Mouse (Mus musculus) lung, postnatal 10 days (tissue): ENCODE measurements around the gene Amn1.
"Not testable (repeated sequence)": the region's sequence is repeated elsewhere in the genome, so short reads cannot be mapped to it uniquely, and the experiment has no call there.

Experiments used
- DNase-seq: peaks from one replicate; pipeline ENCODE4 v3.0.0; 2021

Gene Amn1

DNA sequence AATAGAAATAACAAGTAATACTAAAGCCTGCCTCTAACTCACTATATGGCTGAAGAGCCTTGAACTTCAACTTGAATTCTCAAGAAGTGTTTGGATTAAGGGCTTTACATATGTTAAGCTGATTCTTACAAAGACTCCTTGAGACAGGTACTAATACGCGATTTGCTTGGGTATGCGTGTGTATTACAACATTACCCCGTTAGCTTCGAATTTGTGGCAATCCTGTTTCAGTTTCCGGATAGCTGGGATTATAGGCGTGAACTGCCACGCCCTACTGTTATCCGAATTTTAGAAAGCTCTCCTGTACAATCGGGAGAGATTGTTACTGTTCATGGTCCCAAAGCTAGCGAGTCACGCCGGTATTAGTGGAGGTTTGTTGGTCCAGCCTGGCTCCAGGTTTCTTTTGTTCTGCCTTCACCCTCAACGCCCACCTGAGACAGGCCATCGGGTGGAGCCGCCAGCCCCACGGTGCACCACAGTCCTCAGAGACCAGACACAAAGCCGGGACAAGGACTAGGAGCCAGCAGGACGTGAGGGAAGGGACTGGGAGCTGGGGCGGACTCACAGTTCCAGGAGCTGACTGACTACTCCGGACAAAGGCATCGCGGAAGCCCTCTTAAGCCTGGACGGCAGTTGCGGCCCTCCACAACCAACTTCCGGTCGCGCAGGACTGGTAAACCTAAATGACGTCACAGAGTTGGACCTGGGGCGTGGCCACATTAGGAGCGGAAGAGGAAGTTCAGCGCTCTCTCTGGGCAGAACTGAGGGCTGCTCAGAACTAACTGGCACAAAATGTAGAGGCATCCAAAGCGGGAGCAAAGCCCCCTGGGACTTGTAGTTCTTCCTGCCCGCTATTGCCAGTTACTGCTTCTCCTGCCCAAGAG is at the start of gene Amn1:
Amn1 (minus strand) TSS at position 672 of the 884 bp plus-strand sequence.
- peak; percentile 99 for DNase-seq

DNA sequence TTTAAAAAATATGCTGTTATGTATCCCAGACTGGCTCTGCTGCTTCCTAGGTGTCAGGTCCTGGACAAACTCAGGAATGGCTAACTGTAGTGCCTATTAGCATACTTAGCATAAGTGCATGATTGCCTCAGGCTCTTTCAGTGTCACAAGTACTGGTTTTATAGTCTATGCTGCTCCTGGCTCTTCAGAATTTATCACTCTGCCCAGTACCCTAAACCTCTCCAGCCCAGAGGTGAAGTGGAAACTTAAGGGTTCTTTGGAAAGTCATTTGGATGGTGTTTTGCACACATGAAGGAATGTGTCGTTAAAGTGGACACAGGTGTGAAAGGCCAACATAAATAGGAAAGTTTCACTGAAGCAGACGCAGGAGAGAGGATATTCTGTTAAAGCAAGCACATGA is 48.3 kb upstream of the Amn1 start:
- peak; percentile 22 for DNase-seq

DNA sequence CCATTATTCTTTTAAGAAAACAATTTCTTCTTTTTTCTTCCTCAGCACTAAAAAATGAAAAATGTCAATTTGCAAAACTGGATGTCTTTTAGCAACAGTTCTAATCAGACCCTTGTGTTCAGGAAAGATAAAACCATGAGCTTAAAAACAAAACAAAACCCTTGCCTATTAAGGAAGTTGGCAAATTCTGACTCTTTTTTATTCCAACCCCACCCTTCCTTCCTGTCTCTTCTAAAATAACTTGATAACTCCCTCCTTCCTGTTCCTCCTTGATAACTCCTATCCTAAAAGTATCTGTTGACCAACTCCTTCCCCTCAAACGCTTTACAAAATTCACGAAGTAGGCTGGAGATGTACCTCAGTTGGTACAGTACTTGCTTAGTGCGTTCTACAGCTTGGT is 45.4 kb upstream of the Amn1 start:
- DNase-seq = no peak

DNA sequence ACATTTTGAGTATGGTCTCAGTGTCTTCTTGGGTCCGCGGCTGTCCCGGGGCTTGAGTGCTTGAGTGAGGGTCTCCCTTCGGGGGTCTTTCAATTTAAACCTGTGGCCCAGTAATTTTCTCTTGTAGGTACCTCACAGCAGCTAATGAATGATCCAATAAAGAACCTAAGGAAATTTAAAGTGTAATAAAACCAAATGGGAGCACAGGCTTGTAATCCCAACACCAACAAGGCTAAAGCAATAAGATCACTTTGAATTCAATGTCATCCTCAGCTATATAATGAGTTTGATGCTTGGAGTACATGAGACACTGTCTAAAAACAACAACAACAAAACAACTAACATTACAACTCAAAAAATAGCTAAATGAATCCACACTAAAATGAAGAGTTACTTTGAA is 36.2 kb upstream of the Amn1 start:
- no peak for DNase-seq

DNA sequence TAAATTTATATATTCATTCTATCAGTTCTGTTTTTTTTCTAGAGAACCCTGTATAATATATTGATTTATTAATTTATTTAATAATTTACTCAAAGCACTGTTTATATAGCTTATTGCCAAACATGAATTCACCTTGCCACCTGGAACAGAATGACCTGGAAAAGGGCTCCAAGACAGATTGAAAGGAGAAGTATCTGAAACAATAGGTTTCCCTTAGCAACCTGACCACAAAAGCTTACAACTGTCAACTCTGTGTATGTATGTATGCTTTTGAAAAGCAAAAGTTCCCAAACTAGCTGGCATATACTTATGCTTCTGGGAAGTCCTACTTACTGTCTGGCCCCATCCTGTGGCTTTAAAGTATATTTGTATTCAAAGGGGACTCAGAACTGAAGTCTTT is 32.8 kb upstream of the Amn1 start:
- no peak for DNase-seq

DNA sequence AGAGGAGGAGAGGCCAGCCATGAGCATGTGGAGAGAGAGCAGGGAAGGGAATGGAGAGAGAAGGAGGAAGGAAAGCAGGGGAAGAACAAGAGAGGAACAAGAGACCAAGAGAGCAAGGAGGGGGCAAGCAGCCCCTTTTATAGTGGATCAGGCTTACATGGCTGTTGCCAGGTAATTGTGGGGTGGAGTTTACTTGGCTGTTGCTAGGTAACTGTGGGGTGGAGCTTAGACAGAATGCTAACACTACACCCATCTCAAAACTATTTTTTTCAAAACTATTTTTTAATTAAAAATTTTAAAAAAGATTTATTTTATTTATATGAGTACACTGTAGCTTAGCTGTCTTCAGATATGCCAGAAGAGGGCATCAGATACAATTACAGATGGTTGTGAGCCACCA is 10.1 kb upstream of the Amn1 start:
- DNase-seq = no peak

DNA sequence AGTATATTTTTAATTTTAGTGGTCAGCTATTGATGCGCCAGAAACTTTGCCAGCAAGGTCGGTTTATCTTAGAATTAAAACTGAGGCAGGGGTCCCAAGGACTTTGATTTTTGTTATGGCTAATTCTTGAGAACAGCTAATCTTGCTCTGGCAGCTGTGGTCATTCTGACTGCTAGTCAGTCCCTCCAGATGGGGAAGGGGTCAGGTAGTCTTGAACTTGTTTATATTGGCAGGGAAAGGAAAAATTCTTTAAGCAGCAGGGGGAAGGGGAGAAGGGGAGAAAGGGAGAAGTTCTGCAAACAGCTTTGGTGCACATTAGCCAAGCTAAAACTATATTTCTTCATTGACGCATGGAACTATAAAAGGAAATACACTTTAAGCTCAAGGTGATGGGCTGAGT is 8.6 kb upstream of the Amn1 start:
- DNase-seq = peak; percentile 15

DNA sequence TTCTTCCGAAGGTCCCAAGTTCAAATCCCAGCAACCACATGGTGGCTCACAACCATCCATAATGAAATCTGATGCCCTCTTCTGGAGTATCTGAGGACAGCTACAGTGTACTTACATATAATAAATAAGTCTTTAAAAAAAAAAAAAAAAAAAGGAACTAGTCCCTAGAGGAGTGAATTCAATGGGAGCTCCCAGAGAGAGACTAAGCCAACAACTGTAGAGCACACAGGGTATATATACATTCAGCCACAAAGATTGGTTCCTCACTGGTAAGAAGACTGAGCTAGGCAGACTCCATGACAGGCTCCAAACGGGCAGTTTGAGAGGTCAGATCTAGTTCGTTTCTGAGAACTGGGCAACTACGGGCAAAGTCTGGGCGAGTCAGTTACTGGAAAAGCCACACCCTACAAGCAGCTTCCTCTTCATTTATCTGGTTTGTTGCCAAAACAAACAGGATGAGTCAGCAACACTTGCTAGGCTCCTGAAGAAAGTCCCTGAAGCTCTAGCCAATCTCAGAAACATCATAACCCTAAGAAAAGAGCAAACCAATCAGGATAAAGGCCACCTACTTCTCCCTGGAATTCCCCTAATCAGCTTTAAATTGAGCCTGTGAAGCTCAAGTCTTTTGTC is 4.9 kb upstream of the Amn1 start:
- peak; percentile 62 for DNase-seq

DNA sequence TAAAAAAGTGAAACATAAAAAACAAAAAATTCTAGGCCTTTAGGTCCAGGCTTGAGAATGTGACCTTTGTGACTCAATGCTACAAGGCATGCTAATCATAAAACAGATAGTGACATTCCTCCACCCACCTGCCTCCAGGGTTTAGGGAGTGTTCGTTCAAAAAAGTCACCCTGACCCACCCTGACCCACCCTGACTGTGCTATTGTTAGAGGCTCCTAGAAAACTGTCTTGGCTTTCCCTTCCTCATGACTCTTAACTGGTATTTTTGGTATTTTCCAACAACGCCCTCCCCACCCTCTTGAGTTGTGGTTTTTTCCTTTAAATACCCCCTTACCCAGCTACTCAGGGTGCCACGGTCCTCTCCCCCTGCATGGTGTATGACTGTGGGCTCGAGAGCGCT is 3.4 kb upstream of the Amn1 start:
- not testable (repeated sequence) for DNase-seq

DNA sequence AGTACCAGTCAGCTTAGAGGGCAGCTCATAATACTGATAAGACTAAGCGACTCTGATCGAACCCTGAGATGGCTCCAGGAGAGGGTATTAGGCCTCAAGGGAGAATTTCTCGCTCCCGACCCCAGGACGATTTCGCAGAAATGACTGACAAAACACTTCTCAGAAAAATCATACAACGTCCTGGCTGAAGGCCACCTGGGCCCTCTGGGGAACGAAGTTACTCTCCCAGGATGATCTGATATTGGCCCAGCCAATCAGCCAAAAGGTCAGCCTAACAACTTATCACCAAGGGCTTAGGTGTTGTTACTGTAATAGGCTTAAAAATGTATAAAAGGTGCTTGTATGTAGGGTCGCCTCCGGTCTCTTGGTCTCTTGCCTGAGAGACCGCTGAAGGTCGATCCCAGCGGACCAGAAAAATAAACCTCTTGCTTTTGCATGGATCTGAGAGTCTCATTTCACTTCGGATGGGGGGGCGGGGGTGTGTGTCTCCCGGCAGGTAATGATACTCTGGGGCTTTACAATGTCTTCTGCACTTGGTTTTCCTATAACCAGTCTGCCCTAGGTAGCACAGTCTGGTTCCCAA is 919 bp upstream of the Amn1 start:
- DNase-seq = no peak

DNA sequence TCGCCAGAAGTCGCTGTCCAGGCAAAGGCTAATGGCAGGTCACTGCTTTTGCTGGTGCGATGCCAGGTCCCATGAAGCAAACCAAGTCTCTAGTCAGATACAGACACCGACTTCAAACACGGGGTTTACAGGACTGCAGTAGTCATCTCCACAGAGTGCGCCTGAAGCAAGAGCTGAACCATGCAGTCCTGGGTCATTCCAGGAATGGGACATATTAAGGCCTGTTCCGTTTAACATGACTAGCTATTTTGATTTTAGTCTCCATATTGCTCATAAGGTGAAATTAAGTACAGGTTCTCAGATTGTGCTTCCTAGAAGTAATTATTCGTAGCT is 379 bp upstream of the Amn1 start:
- no peak for DNase-seq

DNA sequence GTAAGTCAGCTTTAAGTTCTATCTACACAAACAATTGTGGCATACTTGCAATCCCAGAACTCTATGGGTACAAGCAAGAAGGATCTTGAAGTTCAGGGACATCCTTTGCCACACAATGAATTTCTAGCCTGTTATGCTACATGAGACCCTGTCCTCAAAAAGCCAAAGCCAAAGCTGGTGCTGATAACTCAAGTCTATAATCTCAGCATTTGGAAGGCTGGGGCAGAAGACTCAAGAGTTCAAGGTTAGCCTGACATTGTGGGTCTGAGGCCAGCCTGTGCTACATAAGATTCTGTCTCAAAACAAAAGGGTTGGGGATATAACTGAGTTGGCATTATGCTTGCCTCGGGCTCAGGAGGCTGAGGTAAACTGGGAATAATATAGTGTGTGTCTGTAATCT is 1.1 kb downstream of the Amn1 start:
- DNase-seq = no peak

DNA sequence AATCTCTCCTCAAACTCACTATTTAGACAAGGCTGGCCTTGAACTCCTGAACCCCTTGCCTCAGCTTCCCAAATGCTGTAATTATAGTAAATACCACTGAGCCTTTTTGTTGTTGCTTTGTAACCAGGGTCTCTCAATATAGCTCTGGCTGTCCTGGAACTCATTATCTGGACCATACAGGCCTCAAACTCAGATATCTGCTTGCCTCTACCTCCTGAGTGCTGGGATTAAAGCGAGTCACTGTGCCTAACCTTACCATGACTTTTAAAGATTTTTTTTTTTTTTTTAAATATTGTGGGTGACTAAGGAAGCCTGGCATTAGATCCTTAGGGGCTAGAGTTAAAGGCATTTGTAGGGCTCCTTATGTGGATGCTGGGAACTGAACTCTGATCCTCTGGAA is 4.5 kb downstream of the Amn1 start:
- no peak for DNase-seq

DNA sequence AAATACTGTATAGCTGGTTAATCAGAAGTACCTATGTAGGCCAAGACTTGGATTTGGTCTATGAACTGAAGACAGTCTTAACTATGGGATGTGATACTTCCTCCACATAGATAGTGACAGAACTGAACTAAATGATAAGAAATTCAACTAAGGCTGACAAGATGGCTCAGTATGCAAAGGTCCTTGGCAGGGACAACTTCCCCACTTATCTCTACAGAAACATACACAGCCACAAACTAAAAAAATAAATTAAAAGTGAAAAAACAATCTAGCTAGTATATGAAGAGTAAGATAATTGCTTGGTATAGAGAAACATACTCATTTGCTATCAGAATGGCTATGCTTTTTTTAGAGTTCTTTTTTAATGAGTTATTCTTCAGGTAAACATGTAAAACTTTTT is 9.4 kb downstream of the Amn1 start:
- DNase-seq = no peak

DNA sequence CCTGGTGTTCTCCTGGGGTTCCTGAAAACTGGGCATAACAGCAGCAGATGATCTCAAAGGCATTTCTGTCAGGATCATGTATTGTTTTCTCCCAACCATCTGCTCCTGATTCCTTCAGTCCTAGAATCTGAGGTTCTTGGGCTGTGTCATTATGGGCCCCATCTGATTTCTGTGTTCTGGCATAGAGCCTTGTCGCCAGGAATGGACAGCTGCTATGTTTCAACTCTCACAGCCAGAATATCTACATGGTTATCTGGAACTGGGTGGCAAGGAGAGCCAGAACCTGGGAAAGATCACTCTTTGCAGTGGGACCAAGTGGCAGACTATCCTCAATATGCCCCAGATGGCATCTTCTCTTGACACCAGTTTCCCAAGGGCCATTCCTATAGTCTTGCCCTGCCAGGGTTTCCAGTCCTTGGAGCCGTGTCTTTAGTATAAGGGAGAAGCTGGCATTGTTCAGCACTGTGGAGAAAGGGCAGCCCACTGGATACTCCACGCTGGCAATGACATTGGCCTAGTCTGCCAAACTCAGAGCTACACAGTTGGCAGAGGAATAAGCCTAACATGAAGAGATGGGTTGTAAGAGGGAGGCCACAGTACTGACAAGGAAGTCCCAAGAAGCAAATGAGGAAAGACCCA is 13.5 kb downstream of the Amn1 start:
- DNase-seq = peak; percentile 53

DNA sequence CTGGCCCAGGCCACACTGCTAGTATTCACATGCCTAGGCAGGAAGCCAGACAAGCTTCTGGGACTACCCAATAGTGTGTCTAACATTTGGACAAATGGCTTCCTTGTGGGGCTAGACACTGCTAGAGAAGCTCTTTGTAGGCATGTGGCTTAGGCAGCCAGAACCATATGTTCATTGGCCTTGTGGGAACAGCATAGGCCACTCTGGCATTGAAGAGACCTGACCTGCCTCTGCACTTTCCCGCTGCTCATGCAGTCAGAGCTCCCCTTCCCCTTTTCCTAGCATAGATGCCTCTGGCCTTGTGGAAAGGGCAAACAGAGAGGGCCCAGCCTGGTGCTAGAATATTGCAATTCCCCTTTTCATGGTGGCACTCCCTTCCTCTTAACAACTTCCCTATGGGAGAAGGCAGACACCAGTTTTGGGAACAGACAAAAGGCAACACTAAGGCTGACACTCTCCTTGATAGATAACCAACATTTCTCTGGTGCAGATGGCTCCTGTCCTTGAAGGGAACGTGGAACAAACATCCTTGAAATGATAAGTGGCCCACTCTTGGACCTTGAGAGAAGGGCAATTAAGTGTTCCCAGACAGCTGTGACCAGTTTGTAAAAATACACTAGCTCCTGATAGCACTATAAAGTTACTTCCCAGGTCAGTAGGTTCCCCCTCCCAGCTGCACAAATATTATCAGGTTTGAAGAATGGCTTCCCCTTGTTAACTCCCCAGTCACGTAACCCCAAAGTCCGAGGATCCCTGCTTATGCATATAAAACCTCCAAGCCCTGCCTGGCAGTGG is 14.5 kb downstream of the Amn1 start:
- peak; percentile 21 for DNase-seq

DNA sequence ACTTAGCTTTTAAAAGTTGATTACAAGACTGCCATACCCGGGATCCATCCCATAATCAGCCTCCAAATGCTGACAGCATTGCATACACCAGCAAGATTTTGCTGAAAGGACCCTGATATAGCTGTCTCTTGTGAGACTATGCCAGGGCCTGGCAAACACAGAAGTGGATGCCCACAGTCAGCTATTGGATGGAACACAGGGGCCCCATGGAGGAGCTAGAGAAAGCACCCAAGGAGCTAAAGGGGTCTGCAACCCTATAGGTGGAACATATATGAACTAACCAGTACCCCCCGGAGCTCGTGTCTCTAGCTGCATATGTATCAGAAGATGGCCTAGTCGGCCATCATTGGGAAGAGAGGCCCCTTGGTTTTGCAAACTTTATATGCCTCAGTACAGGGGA is 18.5 kb downstream of the Amn1 start:
- DNase-seq = not testable (repeated sequence)

DNA sequence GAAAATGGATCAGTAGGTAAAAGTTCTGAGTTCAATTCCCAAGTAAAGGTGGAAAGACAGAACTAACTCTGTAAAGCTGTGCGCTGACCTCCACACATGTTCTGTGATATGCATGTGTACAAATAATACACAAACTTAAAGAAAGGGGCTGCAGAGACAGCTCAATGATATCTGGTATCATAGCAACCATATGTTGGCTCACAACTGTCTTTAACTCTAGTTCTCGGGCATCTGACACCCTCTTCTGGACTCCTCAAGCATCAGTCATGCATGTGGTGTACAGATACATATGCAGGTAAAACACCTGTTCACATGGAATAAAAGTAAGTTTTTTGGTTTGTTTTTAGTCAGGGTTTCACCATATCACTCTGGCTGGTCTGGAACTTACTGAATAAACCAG is 20.1 kb downstream of the Amn1 start:
- DNase-seq = no peak

DNA sequence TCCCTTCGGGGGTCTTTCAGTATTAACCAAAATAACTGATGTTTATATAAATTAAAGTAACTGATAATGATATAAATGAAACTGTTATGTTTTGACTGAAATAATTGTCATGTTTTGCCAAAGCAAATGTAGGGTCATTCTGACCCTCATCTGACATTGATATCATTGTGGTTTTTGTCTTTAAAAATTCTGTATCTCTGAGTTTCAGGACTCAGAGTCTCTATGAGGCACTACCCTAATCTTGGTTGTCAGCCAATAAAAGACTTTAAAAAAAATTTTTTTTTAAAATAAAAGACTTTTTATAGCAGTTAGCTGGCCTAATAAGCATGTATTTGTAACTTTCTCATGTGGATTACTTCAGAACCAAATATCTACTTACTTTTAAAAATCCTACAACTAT is 20.8 kb downstream of the Amn1 start:
- DNase-seq = no peak

DNA sequence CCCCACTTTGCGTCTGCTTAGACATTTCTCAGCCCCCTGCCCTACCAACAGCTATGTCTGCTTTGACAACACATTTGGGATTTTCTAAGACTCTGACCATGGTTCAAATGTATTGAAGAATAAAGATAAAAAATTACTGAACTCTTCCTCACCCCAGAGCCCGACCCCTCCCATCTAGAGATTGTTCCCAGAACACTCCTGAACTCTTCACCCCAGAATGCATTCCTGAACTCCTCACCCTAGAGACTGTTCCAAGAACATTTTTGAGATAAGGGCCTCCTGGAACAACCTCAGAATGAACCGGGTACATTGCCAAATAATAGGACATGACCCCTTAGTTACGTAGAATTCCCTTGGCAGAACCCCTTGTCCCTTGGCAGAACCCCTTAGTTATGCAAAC is 21.5 kb downstream of the Amn1 start:
- peak; percentile 43 for DNase-seq

DNA sequence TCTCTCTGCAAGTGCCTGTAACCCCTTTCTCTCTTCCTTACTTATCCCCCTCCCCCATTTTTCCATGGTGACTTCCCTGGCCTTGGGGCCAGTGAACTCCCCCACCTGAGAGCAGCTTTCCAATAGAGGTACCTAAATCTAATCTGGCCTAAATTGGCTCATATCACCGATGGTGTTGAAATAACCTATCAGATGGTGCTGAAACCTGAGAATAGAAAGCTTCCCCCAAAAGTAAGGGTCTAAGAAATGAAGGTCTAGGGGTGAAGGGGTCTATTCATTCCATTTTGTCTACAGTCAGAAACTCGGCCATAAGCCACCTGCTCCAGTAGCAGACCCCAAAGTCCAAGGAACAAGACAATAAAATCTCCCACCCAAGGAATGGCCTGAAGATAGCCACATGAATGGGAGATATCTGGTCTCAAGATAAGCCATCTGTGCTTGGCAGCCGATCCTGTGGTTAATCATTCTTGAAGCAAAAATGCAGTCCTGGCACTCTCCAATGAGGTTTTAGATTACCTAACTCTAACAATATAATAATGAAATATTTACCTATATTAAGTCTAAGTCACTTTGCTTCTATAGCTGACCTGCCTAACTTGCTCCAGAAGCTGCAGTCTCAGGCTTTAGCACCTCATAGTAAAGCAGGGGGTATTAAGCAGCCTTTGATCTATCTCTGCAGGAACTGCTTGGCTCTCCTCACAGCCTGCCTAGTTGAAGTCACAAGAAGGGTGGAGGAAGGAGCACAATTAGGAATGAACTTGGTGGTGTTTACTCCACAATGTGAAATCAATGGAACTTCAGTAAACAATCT is 33.3 kb downstream of the Amn1 start:
- DNase-seq = no peak
